Mouse (Mus musculus): ENCODE results near the gene Rad51b. TPM values are rescaled to one million over a fixed set of nuclear protein-coding genes. Genes with fewer than 3 reads are reported as not detected.

The Rad51b gene
- total and polyA plus RNA-seq, 2 experiments from 2014 or later: 1.1 TPM

- TF ChIP-seq CTCF (IDR thresholded peaks at IDR 0.05; ENCODE audit: low read depth): no peak
- Histone ChIP-seq H3K36me3 (ENCODE audit: insufficient read depth, low read length) (no peaks in the 10 kb centered on the region), H3K4me2 (ENCODE audit: low read depth, low read length) (no peak overlapping the region), H3K9ac (replicated peaks; ENCODE audit: low read length) (no peak overlapping the region), H3K4me3 (ENCODE audit: low read length) (no peak overlapping the region), H3K4me1 (ENCODE audit: insufficient read depth, low read length) (no peaks in the 10 kb centered on the region), H3K27me3 (ENCODE audit: insufficient read depth, low read length) (no peaks in the 10 kb centered on the region), H3K9me3 (ENCODE audit: low read length) (no peaks in the 10 kb centered on the region), H3K27ac (no peak overlapping the region)
- WGBS: 81% methylated on average over 4 of the region's 4 CpGs
- DNase-seq (ENCODE audit: low spot score) (no peak), ATAC-seq (no peak)
These were observed 155.8 kb downstream of the Rad51b start for GRCm38 (mm10) chr12:79452882-79453281.

GRCm38 (mm10) chr12:79454017-79454416 is 156.9 kb downstream of the Rad51b start:
- no peak overlapping the region for H3K9ac ChIP-seq (replicated peaks; ENCODE audit: low read length)
- no peak for TF ChIP-seq CTCF (IDR thresholded peaks at IDR 0.05; ENCODE audit: low read depth)
- DNase-seq (ENCODE audit: low spot score) (no peak), ATAC-seq (no peak)
- H3K27ac ChIP-seq: no peak overlapping the region
- no peak overlapping the region for H3K4me3 ChIP-seq (ENCODE audit: low read length)
- WGBS: 67% methylated on average over 4 of the region's 4 CpGs
- no peaks in the 10 kb centered on the region for H3K27me3 ChIP-seq (ENCODE audit: insufficient read depth, low read length)
- no peaks in the 10 kb centered on the region for H3K9me3 ChIP-seq (ENCODE audit: low read length)
- no peaks in the 10 kb centered on the region for H3K36me3 ChIP-seq (ENCODE audit: insufficient read depth, low read length)
- no peak overlapping the region for H3K4me2 ChIP-seq (ENCODE audit: low read depth, low read length)
- H3K4me1 ChIP-seq (ENCODE audit: insufficient read depth, low read length): no peaks in the 10 kb centered on the region

- H3K9ac ChIP-seq (replicated peaks; ENCODE audit: low read length): no peak overlapping the region
- ATAC-seq (no peak), DNase-seq (ENCODE audit: low spot score) (no peak)
- H3K4me3 ChIP-seq (ENCODE audit: low read length): no peak overlapping the region
- no peak overlapping the region for H3K27ac ChIP-seq
- no peaks in the 10 kb centered on the region for H3K4me1 ChIP-seq (ENCODE audit: insufficient read depth, low read length)
- TF ChIP-seq CTCF (IDR thresholded peaks at IDR 0.05; ENCODE audit: low read depth): no peak
- H3K36me3 ChIP-seq (ENCODE audit: insufficient read depth, low read length): no peaks in the 10 kb centered on the region
- no peak overlapping the region for H3K4me2 ChIP-seq (ENCODE audit: low read depth, low read length)
- H3K27me3 ChIP-seq (ENCODE audit: insufficient read depth, low read length): no peaks in the 10 kb centered on the region
- no peaks in the 10 kb centered on the region for H3K9me3 ChIP-seq (ENCODE audit: low read length)
- 39% methylated on average over 12 of the region's 12 CpGs for WGBS
These were observed 158.2 kb downstream of the Rad51b start for GRCm38 (mm10) chr12:79455061-79455847.

GRCm38 (mm10) chr12:79455848-79456164 is 158.7 kb downstream of the Rad51b start:
- TF ChIP-seq CTCF (IDR thresholded peaks at IDR 0.05; ENCODE audit: low read depth): no peak
- no peak overlapping the region for H3K4me3 ChIP-seq (ENCODE audit: low read length)
- WGBS: 28% methylated on average over 3 of the region's 3 CpGs

GRCm38 (mm10) chr12:79456251-79456650 is 159.2 kb downstream of the Rad51b start:
- WGBS: 91% methylated on average over 9 of the region's 9 CpGs
- no peak for TF ChIP-seq CTCF (IDR thresholded peaks at IDR 0.05; ENCODE audit: low read depth)
- Histone ChIP-seq H3K9ac (replicated peaks; ENCODE audit: low read length) (no peak overlapping the region), H3K27ac (no peak overlapping the region), H3K36me3 (ENCODE audit: insufficient read depth, low read length) (no peaks in the 10 kb centered on the region), H3K27me3 (ENCODE audit: insufficient read depth, low read length) (no peaks in the 10 kb centered on the region), H3K9me3 (ENCODE audit: low read length) (no peaks in the 10 kb centered on the region), H3K4me1 (ENCODE audit: insufficient read depth, low read length) (no peaks in the 10 kb centered on the region), H3K4me2 (ENCODE audit: low read depth, low read length) (no peak overlapping the region), H3K4me3 (ENCODE audit: low read length) (no peak overlapping the region)
- no peak for ATAC-seq
- DNase-seq (ENCODE audit: low spot score): no peak

More at GRCm38 (mm10) chr12:79455848-79456164, 158.7 kb downstream of the Rad51b start:
- H3K9ac ChIP-seq (replicated peaks; ENCODE audit: low read length): no peak overlapping the region
- no peak overlapping the region for H3K27ac ChIP-seq
- DNase-seq (ENCODE audit: low spot score) (no peak), ATAC-seq (no peak)
- H3K4me1 ChIP-seq (ENCODE audit: insufficient read depth, low read length): no peaks in the 10 kb centered on the region
- no peaks in the 10 kb centered on the region for H3K27me3 ChIP-seq (ENCODE audit: insufficient read depth, low read length)
- no peak overlapping the region for H3K4me2 ChIP-seq (ENCODE audit: low read depth, low read length)
- H3K9me3 ChIP-seq (ENCODE audit: low read length): no peaks in the 10 kb centered on the region
- no peaks in the 10 kb centered on the region for H3K36me3 ChIP-seq (ENCODE audit: insufficient read depth, low read length)

- H3K4me3 ChIP-seq (ENCODE audit: low read length): no peak overlapping the region
- 77% methylated on average over 3 of the region's 3 CpGs for WGBS
These were observed 166.3 kb downstream of the Rad51b start for GRCm38 (mm10) chr12:79463371-79463770.

GRCm38 (mm10) chr12:79470113-79470512 is 173.0 kb downstream of the Rad51b start:
- TF ChIP-seq CTCF (IDR thresholded peaks at IDR 0.05; ENCODE audit: low read depth): no peak
- no peaks in the 10 kb centered on the region for H3K9me3 ChIP-seq (ENCODE audit: low read length)

More at GRCm38 (mm10) chr12:79463371-79463770, 166.3 kb downstream of the Rad51b start:
- TF ChIP-seq CTCF (IDR thresholded peaks at IDR 0.05; ENCODE audit: low read depth): no peak
- DNase-seq (ENCODE audit: low spot score) (no peak), ATAC-seq (no peak)
- no peak overlapping the region for H3K9ac ChIP-seq (replicated peaks; ENCODE audit: low read length)
- no peaks in the 10 kb centered on the region for H3K9me3 ChIP-seq (ENCODE audit: low read length)
- no peaks in the 10 kb centered on the region for H3K4me1 ChIP-seq (ENCODE audit: insufficient read depth, low read length)
- H3K36me3 ChIP-seq (ENCODE audit: insufficient read depth, low read length): no peaks in the 10 kb centered on the region
- no peak overlapping the region for H3K4me2 ChIP-seq (ENCODE audit: low read depth, low read length)
- H3K27me3 ChIP-seq (ENCODE audit: insufficient read depth, low read length): no peaks in the 10 kb centered on the region
- H3K27ac ChIP-seq: no peak overlapping the region

More at GRCm38 (mm10) chr12:79470113-79470512, 173.0 kb downstream of the Rad51b start:
- H3K27me3 ChIP-seq (ENCODE audit: insufficient read depth, low read length): no peaks in the 10 kb centered on the region
- H3K4me2 ChIP-seq (ENCODE audit: low read depth, low read length): no peak overlapping the region
- no peak for ATAC-seq
- DNase-seq (ENCODE audit: low spot score): no peak
- no peak overlapping the region for H3K27ac ChIP-seq
- H3K4me3 ChIP-seq (ENCODE audit: low read length): no peak overlapping the region
- no peaks in the 10 kb centered on the region for H3K36me3 ChIP-seq (ENCODE audit: insufficient read depth, low read length)
- no peak overlapping the region for H3K9ac ChIP-seq (replicated peaks; ENCODE audit: low read length)
- no peaks in the 10 kb centered on the region for H3K4me1 ChIP-seq (ENCODE audit: insufficient read depth, low read length)
